Mouse (Mus musculus) kidney, adult 2 months (tissue): ENCODE results near the gene Bcar3.

Source experiments
- CTCF ChIP-seq: fragments of 200-500 bp; conservative IDR thresholded peaks from 2 replicates; pipeline ENCODE4 v1.5.1; 2011; ENCODE audit warnings: low read depth, mild to moderate bottlenecking, control low read depth, low read length, moderate library complexity, mixed read lengths; ENCODE audit not compliant: insufficient read depth, insufficient read length
- POLR2A ChIP-seq: fragments of 200-500 bp; IDR thresholded peaks from one replicate; pipeline ENCODE4 v1.6.1; 2011; ENCODE audit warnings: low read depth, low read length, control low read depth

DNA sequence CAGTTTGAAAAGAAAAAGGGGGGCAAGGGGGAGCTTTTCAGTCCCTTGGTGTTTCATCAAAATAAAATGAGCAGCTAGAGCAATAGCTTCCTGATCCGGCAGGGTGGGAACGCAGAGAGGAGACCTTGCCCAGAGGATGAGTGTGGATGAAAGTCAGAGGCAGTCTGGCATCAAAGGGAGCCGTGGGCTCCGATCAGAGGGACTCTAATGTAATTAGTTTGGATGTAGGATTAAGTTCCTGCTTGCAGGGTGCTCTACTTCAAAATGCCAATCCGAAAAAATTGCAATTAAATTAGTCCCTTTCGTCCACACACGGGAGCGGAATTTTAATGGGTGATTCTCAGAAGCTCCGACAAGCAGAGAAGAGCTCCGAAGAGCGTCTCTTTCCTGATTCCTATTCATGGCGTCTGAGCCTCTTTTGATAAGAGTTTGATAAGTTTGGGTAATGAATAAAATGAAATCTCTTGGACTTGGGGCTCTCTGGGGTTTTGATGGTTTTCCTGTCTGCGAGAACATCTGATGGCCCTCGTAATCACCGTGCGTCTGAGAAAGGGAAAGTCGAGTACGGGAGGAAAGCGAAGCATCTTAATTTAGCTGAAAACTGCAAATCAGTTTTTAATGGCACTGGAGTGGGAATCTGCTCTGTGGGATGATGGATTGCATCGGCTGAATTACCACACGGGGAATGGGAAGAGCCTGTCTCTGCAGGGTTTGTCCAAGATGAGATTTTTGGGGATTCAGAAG lies 199.1 kb downstream of the Bcar3 start:
- TF ChIP-seq CTCF (no peak), POLR2A (no peak)
